Mouse (Mus musculus) adrenal gland, adult (tissue): ENCODE results near the gene Zhx3.

Source experiments
- DNase-seq, 2 experiments: peaks; one replicate each; pipeline ENCODE4 v3.0.0; 2022 to 2023; ENCODE audit warnings: low spot score in 1 of 2; ENCODE audit not compliant: inconsistent age in 2 of 2

Gene Zhx3

DNA sequence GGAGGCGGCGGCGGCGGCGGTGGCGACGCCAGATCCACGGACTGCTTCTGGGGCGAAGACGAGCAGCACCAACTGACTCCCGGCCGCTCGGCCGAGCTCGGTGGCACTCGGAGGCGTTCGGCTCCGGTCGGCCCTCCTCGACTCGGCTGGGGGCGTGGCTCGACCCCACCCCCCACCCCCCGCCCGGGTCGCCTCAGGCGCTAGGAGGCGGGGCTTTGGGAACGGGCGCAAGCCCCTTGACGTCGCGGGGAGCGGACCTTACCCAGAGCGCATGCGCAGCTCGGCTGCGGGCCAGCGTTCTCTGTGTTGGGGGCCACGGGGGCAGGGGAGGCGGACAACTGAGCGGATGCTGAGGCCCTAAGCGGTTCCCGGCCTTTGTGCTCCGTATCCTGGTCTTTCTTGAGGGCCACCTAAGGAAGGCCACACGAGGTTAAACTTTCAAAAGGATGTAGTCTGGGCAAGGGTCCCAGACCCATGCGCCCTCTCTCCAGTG is at the start of gene Zhx3:
Gene Zhx3, minus strand, starts transcription at position 109 of the 493 bp plus-strand sequence.
- DNase-seq = peak; percentile 96 to 97

DNA sequence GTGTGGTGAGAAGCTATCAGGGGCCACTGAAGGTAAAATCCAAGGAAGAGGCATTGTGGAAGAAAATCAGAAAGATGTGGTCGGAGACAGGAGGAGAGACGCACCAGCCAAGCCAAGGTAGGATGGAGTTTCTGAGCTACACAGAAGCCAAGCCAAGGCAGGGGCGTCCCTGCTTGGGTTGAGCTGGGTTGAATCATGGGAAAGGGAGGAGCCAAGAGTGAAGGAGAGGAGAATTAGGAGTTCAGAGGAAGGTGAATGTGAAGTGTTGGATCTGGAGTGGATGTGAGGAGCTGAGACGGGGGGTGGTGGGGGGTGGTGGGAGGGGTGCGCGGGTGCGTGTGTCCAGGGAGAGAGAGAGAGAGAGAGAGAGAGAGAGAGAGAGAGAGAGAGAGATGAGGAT is 48.5 kb upstream of the Zhx3 start:
- no peak for DNase-seq

- DNase-seq = no peak
Measured at GRCm38 (mm10) chr2:160918930-160919215, 46.1 kb upstream of the Zhx3 start.

GRCm38 (mm10) chr2:160918154-160918929 is 45.5 kb upstream of the Zhx3 start:
- DNase-seq = no peak

DNA sequence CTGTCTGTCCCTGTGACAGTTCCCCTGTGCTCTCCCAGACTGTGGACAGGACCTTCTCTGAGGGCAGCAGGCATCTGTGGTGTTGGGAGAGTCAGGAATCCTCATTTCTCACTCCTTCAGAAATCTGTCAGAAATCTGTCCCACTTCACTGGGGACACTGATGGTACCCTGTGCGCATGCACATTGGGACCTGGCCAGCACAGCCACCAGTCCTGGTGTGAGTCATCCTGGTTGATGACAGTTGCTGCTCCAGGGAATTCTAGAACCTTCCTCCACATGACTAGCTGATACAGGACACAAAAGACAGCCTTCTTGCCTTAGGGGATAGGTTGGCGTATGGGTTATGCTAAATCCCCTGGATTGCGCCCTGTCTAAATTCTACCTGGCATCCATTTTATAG is 44.5 kb upstream of the Zhx3 start:
- no peak for DNase-seq

DNA sequence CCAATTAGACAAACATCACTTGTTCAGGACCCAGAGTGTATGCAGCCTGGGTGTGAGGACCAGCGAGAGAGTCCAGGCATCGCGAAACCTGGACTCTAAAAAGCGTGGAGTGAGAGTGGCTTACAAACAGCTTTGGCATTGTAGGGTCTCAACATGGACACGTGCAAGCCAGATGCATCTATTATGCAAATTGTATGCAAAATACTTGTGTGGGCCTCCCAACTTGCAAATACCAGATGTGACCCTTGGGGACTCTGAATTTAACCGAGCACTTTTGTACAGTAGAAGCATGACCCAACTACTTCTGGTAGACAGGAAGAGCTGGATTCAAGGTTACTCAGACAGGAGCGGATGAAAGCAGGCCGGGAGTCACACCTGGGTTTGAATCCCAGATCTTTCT is 43.9 kb upstream of the Zhx3 start:
- DNase-seq = no peak

- no peak for DNase-seq
Measured at GRCm38 (mm10) chr2:160915821-160916610, 43.2 kb upstream of the Zhx3 start.

- no peak for DNase-seq
Measured at GRCm38 (mm10) chr2:160914656-160915055, 41.9 kb upstream of the Zhx3 start.

DNA sequence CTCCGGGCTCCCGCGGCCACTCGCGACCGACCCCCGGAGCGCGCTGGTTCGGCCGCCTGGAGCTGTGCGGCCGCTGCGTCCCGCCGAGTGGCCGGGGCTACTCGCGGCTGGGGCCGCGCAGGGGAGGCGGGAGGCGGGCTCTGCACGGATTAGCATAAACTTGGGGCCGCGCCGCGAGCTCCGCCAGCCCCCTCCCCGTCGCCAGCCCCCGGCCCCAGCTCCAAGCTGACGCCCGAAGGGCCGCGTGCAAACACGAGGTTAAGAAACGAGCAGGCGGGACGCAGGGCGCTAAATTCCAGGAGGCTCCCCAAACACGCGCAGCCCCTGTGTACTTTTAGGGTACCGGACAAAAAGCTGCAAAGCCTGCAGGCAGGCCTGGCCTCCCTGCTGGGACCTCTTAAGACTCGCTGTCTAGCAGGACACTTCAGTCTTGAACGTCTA is 39.5 kb upstream of the Zhx3 start, which contains the start of gene Emilin3:
Gene Emilin3, minus strand, starts transcription at position 98 of the 441 bp plus-strand sequence.
- no peak for DNase-seq

DNA sequence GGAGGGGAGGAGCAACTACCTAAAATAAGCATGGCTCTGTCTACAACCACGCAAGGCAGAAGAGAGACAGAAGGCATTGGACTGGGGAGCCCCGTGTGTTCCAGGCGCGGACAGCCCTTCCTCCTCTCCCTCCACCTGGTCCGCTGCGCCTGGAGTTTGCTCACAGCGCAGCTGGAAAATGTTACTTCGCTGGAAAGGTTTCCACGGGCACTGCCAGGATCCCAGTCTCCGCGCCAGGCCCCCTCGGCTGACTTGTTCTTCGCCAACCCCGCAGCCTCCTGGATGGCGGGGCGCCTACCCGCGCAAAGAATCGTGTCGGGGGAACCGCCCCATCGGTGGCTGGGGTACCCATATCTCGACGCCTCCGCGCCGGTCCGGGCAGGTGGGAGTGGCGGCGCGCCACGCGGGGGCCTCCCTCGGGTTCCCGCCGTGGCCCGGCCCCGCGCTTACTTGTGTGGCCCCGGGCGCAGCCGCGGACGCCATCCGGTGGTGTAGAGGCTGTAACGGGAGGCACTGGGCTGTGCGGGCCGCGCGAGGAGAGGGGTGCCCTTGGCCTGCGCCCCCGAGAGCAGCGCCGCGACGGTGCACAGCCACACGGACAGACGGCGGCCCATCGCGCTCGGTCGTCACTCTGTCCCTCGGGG is 38.9 kb upstream of the Zhx3 start:
- DNase-seq = no peak

DNA sequence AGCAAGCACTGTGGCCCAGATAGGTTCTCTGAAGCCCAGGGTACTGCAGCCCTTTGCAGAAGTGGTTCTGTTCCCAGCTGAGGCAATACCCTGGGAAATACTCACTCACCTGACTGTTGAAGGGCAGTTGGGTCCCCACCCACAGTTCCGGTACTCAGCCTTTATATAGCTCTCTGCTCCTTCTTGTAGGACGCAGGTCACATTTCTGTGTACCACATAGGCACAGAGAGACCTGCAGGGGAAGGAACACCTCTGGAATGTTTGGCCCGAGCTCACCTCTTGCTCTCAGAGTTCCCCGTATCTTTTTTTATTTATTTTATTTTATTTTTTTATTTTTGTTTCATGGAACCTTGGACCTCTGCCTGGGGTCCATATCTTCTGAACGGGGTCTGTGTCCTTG is 37.8 kb upstream of the Zhx3 start:
- no peak for DNase-seq

- peak in 1 of 2 experiments; percentile 65 for DNase-seq
Measured at GRCm38 (mm10) chr2:160908607-160909006, 35.8 kb upstream of the Zhx3 start.

- no peak for DNase-seq
Measured at GRCm38 (mm10) chr2:160906101-160906500, 33.3 kb upstream of the Zhx3 start.

GRCm38 (mm10) chr2:160905301-160905700 is 32.5 kb upstream of the Zhx3 start:
- no peak for DNase-seq

DNA sequence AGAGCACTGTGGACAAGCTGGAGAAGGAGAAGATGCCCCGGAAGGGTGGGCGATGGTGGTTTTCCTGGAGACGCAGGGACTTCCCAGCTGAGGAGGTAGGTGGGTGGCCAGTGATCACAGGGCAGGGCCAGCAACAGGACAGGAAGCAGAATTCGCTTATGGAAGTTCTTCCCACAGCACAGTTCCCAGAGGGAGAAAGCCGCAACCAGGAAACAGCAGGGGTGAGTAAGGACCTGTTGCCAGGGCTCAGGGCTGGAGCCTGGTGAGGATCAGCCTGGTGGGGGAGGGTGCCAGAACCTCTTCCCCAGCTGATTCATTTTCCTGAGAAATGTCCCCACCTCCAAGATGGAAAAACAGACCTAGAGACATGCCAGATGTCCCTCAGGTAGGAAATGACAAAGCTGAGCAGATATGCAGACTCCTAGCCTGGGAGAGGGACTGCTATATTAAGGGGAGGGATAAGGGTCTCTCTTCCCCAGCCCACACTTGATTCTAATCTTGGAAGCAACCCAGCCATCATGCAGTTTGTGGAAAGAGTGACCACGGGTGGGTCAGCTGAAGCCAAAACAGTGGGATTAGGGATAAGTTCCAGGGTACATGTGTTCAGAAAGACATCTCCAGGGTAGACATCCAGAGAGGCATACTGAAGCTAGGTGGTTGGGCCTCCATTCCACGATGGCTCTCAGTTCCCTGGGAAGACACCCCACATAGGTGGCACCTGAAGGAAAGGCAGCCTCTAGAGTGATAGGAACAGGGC is 29.0 kb upstream of the Zhx3 start:
- no peak for DNase-seq

GRCm38 (mm10) chr2:160891697-160892096 is 18.9 kb upstream of the Zhx3 start:
- peak; percentile 50 to 85 for DNase-seq

- DNase-seq = no peak
Measured at GRCm38 (mm10) chr2:160891045-160891444, 18.2 kb upstream of the Zhx3 start.

- DNase-seq = peak in 1 of 2 experiments; percentile 58
Measured at GRCm38 (mm10) chr2:160887859-160888258, 15.1 kb upstream of the Zhx3 start.

- peak; percentile 80 to 95 for DNase-seq
Measured at GRCm38 (mm10) chr2:160887284-160887683, 14.5 kb upstream of the Zhx3 start.

DNA sequence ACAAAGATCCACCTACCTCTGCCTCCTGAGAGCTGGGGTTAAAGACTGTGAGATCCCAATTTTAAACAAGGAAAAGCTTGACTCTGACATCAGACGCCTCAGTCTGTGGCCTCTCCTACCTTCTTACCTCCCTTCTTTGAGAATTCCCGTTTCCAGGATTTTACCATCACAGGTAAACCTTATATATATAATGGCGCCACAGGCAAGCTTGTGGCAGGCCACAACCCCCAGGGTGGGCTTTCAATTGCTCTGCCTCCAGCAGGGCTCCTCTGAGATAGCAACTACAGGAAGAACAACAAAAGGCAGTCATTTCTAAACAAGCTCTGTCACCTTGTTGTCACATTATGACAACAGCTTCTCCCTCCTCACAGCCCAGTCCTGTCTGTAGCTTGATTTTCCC is 13.4 kb upstream of the Zhx3 start:
- DNase-seq = no peak

DNA sequence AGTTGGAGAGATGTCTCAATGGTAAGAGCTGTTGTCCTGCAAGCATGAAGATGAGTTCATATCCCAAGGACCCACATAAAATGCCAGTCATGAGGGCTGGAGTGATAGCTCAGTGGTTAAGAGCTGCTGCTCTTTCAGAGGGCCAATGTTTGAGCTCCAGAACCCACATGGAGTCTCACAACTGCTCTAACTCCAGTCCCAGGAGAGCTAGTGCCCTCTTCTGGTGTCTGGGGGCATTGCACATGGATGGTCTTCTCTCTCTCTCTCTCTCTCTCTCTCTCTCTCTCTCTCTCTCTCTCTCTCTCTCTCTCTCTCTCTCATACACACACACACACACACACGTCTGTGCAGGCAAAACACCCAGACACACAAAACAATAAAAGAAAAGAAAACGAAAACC is 12.0 kb upstream of the Zhx3 start:
- DNase-seq = peak; percentile 52 to 83
